Mouse (Mus musculus): ENCODE results near the gene Cartpt.
A peak's percentile ranks its signal among the peaks of the same experiment; 100 is the strongest.
"Not testable (repeated sequence)": the region's sequence is repeated elsewhere in the genome, so short reads cannot be mapped to it uniquely, and the experiment has no call there.

Cartpt gene

GRCm38 (mm10) chr13:99853131-99853530, 47.8 kb downstream of the Cartpt start:
- no peak for DNase-seq

- DNase-seq = not testable (repeated sequence)
Measured at GRCm38 (mm10) chr13:99852416-99852815, 48.5 kb downstream of the Cartpt start.

- no peak for DNase-seq
Measured at GRCm38 (mm10) chr13:99851026-99851425, 49.9 kb downstream of the Cartpt start.

- DNase-seq = peak; percentile 13
Measured at GRCm38 (mm10) chr13:99849597-99849996, 51.3 kb downstream of the Cartpt start.
